ENCODE assay signal across 16 mouse cellular contexts in the genomic region with DNA sequence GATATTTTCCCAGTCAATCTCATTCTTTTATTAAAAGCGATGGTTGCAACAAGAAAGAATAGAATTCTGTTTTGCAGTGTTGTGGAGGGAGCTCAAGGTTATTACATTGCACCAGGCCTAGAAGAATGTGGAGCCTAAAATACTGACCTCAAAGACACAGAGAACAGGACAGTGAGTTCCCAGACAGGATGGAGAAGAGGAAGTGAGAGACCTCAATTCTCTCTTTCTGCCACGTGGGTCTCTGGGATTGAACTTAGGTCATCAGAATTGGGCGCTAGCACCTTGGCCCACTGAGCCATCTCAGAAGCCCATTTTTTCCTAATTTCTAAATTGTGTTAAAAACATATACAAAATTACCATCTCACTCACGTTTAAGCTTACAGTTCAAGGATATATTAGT.
DNase-seq lines count a peak whose midpoint lies in the region; TF ChIP-seq lines count a peak whose summit lies in the region.
"Had no signal": no experiment of that assay in that cellular context is flagged by ENCODE, and none has a peak within 500 bp of the region (broad histone marks: within the 10 kb centered on the region; RNA-seq: fewer than 3 reads in every experiment).

No protein-coding gene starts in this region.

- H3K9ac ChIP-seq in CH12.LX (ENCODE audit: insufficient read depth, low read depth): no peak overlapping the region

- dilution Hi-C loops in CH12.LX (cut with MboI; ENCODE audit: extremely low pct_ligation_motif_present, extremely low pct_unique_long_range_greater_than_20kb, low sequenced_read_pairs): no loop called here

- in situ Hi-C loops in CH12.LX (cut with MboI; ENCODE audit: low pct_ligation_motif_present, low pct_unique_long_range_greater_than_20kb, low sequenced_read_pairs): no loop called here

- no peaks in the 10 kb centered on the region for H3K9me3 ChIP-seq in CH12.LX (replicated peaks; ENCODE audit: low read length)

- TF ChIP-seq EP300 in CH12.LX (IDR thresholded peaks at IDR 0.05; ENCODE audit: low read length): peak; percentile 84

- TF ChIP-seq RAD21 in CH12.LX (IDR thresholded peaks at IDR 0.05; ENCODE audit: low read depth, low read length): no peak

- peaks cover 93% of the 10 kb centered on the region for H3K27me3 ChIP-seq in CH12.LX (replicated peaks)
- H3K27me3 ChIP-seq: Patski had no signal

- DNase-seq in CH12.LX (ENCODE audit: extremely low read depth): peak; percentile 15
- no peak for DNase-seq in cerebellum, adult 9-11 months
- DNase-seq: adrenal gland, adult 2 months; adrenal gland, adult 8-10 months; adrenal gland, postnatal 10 days; adrenal gland, postnatal 14 days; adrenal gland, postnatal 25 days; adrenal gland, postnatal 36 days; B cell, adult 2 months; cerebellum, adult 11 months; cerebellum, adult 11-12 months; cerebellum, adult 18-20 months; cerebellum, adult 2 months; cerebellum, adult 8-10 months had no signal

- no peak overlapping the region for H3K27ac ChIP-seq in CH12.LX (ENCODE audit: insufficient read depth, low read depth)

- peaks cover 10 to 17% of the 10 kb centered on the region in 2 experiments; a peak in 3 of 4 replicates for H3K4me1 ChIP-seq in CH12.LX (ENCODE audit: control insufficient read depth in 1 of 2, insufficient read depth in 2 of 2)

- H3K79me2 ChIP-seq in CH12.LX (replicated peaks; ENCODE audit: control insufficient read depth, extremely low read depth, insufficient read depth, poor library complexity, severe bottlenecking): no peaks in the 10 kb centered on the region

- H3K36me3 ChIP-seq in CH12.LX (replicated peaks in 1 of 2; ENCODE audit: control insufficient read depth in 1 of 2, insufficient read depth in 1 of 2, low read length in 1 of 2): no peaks in the 10 kb centered on the region
- H3K36me3 ChIP-seq: G1E had no signal

- TF ChIP-seq CTCF in CH12.LX (conservative IDR thresholded peaks at IDR 0.05 in 1 of 2, IDR thresholded peaks at IDR 0.05 in 1 of 2; ENCODE audit: low read depth in 2 of 2, low read length in 2 of 2): no peak

- H3K4me3 ChIP-seq in CH12.LX (replicated peaks in 1 of 3; ENCODE audit: low read depth in 2 of 3, low read length in 2 of 3, poor library complexity in 1 of 3): no peak overlapping the region

- H3K4me2 ChIP-seq in CH12.LX (ENCODE audit: insufficient read depth, low read depth, poor library complexity, severe bottlenecking): no peak overlapping the region

- TF ChIP-seq POLR2A in CH12.LX (IDR thresholded peaks at IDR 0.05; ENCODE audit: low read depth, low read length): no peak

TF ChIP-seq in CH12.LX, 34 proteins besides CTCF, POLR2A, EP300 and RAD21:
- TF ChIP-seq BHLHE40 (IDR thresholded peaks at IDR 0.05; ENCODE audit: low read depth, low read length): 0 out of 2 replicates have a peak, but pooled peaks have one; percentile 36
- no peak for TF ChIP-seq POLR2AphosphoS2 (IDR thresholded peaks at IDR 0.05; ENCODE audit: low read depth, low read length)
- TF ChIP-seq TBP (conservative IDR thresholded peaks at IDR 0.05; ENCODE audit: low read depth, low read length): no peak
- peak; percentile 30; the same call in 1 of the 2 replicates for TF ChIP-seq USF2 (conservative IDR thresholded peaks at IDR 0.05; ENCODE audit: low read depth, low read length)
- no peak for TF ChIP-seq UBTF (IDR thresholded peaks at IDR 0.05; ENCODE audit: low read depth, low read length)
- peak; percentile 12; the same call in 1 of the 2 replicates for TF ChIP-seq USF1 (IDR thresholded peaks at IDR 0.05; ENCODE audit: low read depth, low read length)
- TF ChIP-seq MYC (IDR thresholded peaks at IDR 0.05; ENCODE audit: low read depth, low read length): peak; percentile 92
- TF ChIP-seq MAX (IDR thresholded peaks at IDR 0.05; ENCODE audit: low read length): peak; percentile 83
- no peak for TF ChIP-seq MEF2A (IDR thresholded peaks at IDR 0.05; ENCODE audit: borderline replicate concordance, low read depth, low read length)
- peak; percentile 77 for TF ChIP-seq IRF4 (IDR thresholded peaks at IDR 0.05; ENCODE audit: low read depth, low read length)
